Mouse (Mus musculus): ENCODE results near the gene Kif19a. TPM values are rescaled to one million over a fixed set of nuclear protein-coding genes. Genes with fewer than 3 reads are reported as not detected.
A peak's percentile ranks its signal among the peaks of the same experiment; 100 is the strongest.

Gene Kif19a
- polyA plus RNA-seq, 1 experiment from 2014 or later, result not detected

DNA sequence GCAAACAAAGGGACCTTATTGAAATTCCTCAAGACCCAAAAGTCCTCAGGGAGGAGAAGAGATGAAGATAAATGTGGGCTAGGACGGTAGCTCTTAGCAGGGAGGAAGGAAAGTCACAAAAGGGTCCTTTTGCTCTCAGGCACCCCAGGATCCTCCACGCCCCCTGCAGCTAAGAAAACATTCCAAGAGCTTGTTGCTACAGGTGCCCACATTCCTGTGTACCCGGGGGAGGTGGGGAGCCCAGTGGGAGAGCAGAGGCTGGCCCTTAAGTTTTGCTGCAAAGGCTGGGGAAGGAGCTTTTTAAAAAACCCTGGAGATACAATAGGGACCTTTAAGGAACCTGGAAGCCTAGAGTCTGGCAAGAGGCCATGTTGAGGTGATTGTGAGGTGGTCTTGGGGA is 55.3 kb downstream of the Kif19a start:
- WGBS, result 49% methylated on average over 3 of the region's 3 CpGs
- no peaks in the 10 kb centered on the region for H3K9me3 ChIP-seq (ENCODE audit: control insufficient read depth, low read length)
- H3K4me2 ChIP-seq, result no peak overlapping the region
- ATAC-seq (replicated peaks; ENCODE audit: low FRiP score), result no peak
- DNase-seq (ENCODE audit: low spot score), result no peak
- no peak overlapping the region for H3K4me3 ChIP-seq (ENCODE audit: low read depth, low read length)
- no peak overlapping the region for H3K27ac ChIP-seq (ENCODE audit: low read depth, low read length)
- H3K27me3 ChIP-seq (replicated peaks; ENCODE audit: control insufficient read depth, insufficient read depth, low read length), result no peaks in the 10 kb centered on the region
- H3K4me1 ChIP-seq (replicated peaks; ENCODE audit: control insufficient read depth, insufficient read depth, low read length), result no peaks in the 10 kb centered on the region
- H3K36me3 ChIP-seq (ENCODE audit: control insufficient read depth, insufficient read depth, low read length), result no peaks in the 10 kb centered on the region
- H3K9ac ChIP-seq (ENCODE audit: low read depth, low read length), result no peak overlapping the region

DNA sequence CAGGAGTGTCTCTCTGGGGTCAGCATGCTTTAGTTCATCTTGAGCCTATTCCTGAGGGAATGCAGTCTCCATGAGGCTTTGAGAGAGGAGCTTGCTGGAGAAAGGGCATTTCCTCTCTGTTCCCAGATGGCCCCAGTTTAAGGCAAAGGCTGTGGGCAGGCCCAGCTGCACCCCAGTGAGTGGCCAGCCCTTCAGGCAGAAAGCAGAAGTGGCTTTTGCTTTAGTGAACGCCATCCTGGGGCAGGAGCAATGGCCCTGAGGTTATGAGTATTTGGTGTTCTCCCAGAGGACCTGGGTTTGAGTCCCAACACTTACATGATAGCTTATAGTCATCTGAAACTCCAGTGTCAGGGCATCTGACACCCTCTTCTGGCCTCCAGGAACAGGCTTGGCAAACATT is 56.1 kb downstream of the Kif19a start:
- WGBS, result 32% methylated on average over 1 of the region's 1 CpGs
- H3K27ac ChIP-seq (ENCODE audit: low read depth, low read length), result no peak overlapping the region
- ATAC-seq (replicated peaks; ENCODE audit: low FRiP score), result no peak
- no peak for DNase-seq (ENCODE audit: low spot score)
- H3K4me1 ChIP-seq (replicated peaks; ENCODE audit: control insufficient read depth, insufficient read depth, low read length), result peaks cover 3% of the 10 kb centered on the region
- H3K9me3 ChIP-seq (ENCODE audit: control insufficient read depth, low read length), result no peaks in the 10 kb centered on the region
- H3K4me3 ChIP-seq (ENCODE audit: low read depth, low read length), result no peak overlapping the region
- H3K4me2 ChIP-seq, result no peak overlapping the region
- no peak overlapping the region for H3K9ac ChIP-seq (ENCODE audit: low read depth, low read length)
- H3K36me3 ChIP-seq (ENCODE audit: control insufficient read depth, insufficient read depth, low read length), result no peaks in the 10 kb centered on the region
- no peaks in the 10 kb centered on the region for H3K27me3 ChIP-seq (replicated peaks; ENCODE audit: control insufficient read depth, insufficient read depth, low read length)

DNA sequence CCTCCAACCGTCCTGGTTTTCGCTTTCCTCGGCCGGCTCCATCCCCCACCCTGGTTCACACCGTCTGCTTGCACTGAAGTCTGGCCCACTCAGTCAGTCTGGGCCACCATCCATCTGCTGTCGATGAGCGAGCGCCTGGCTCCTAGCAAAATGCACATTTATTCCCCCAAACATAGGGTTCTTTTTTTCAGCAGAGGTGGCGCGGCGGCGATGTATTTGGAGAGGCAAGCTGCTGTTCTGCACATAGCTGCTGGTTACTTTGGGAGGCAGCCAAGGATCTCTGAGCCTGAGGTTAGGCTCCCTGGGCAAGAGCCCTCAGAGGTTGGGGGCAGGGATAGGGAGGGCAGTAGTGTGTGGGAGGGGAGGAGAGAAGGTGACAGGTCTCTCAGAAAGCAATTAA is 57.5 kb downstream of the Kif19a start:
- no peak overlapping the region for H3K27ac ChIP-seq (ENCODE audit: low read depth, low read length)
- no peak overlapping the region for H3K9ac ChIP-seq (ENCODE audit: low read depth, low read length)
- no peaks in the 10 kb centered on the region for H3K27me3 ChIP-seq (replicated peaks; ENCODE audit: control insufficient read depth, insufficient read depth, low read length)
- ATAC-seq (replicated peaks; ENCODE audit: low FRiP score) (no peak), DNase-seq (ENCODE audit: low spot score) (no peak)
- no peak overlapping the region for H3K4me3 ChIP-seq (ENCODE audit: low read depth, low read length)
- WGBS, result 73% methylated on average over 12 of the region's 12 CpGs
- no peaks in the 10 kb centered on the region for H3K9me3 ChIP-seq (ENCODE audit: control insufficient read depth, low read length)
- no peak overlapping the region for H3K4me2 ChIP-seq
- H3K36me3 ChIP-seq (ENCODE audit: control insufficient read depth, insufficient read depth, low read length), result no peaks in the 10 kb centered on the region
- H3K4me1 ChIP-seq (replicated peaks; ENCODE audit: control insufficient read depth, insufficient read depth, low read length), result peaks cover 11% of the 10 kb centered on the region

DNA sequence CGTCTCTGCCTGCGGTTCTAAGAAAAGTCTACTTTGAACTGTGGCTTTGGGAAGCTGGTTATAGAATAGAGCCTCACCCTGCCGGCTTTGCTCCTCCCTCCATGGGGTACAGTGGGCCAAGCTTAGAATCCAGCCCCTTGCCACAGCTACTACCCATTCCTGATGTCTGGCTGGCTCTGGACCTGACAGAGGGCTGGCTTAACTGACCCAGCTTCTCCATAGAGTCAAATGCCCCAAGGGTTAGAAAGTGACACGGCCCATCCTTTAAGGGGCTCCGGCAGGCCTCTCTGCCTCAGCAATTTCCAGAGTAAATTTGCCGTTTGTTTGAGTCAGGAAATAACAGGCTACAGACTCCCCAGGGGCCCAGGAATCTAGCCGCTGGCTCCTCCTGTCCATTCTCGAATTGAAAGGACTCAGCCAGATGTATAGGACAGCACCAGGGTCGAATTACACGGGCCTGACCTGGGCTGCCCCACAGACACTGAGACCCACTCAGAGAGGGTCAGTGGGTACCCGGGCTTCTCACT is 58.1 kb downstream of the Kif19a start:
- no peak overlapping the region for H3K9ac ChIP-seq (ENCODE audit: low read depth, low read length)
- DNase-seq (ENCODE audit: low spot score), result no peak

DNA sequence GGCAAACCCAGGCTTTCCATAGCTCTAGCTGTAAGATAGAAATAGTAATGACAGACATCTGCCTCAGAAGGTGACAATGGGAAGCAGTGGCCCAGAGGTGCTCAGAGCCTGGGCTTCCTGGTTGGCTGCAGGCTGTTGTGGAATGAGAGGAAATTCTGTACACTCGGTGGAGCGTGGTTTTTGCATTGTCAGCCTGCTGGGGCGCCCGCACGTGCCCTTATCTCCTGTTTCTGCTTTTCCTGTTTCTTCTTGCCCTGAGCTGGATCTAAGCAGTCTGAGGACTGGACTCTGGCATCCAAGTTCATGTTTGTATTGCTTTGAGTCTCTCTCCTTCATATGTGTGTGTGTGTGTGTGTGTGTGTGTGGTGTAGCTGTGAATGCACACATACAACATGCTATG is 61.5 kb downstream of the Kif19a start:
- no peaks in the 10 kb centered on the region for H3K27me3 ChIP-seq (replicated peaks; ENCODE audit: control insufficient read depth, insufficient read depth, low read length)
- ATAC-seq (replicated peaks; ENCODE audit: low FRiP score), result peak; percentile 76
- H3K4me2 ChIP-seq, result peak overlapping the region; percentile 20; the same call in 1 of the 2 replicates
- peaks cover 24% of the 10 kb centered on the region for H3K4me1 ChIP-seq (replicated peaks; ENCODE audit: control insufficient read depth, insufficient read depth, low read length)
- H3K27ac ChIP-seq (ENCODE audit: low read depth, low read length), result peak overlapping the region; percentile 78
- H3K36me3 ChIP-seq (ENCODE audit: control insufficient read depth, insufficient read depth, low read length), result no peaks in the 10 kb centered on the region
- H3K9ac ChIP-seq (ENCODE audit: low read depth, low read length), result 0 out of 2 replicates have a peak overlapping the region, but pooled peaks have one; percentile 22
- 17% methylated on average over 5 of the region's 5 CpGs for WGBS
- no peaks in the 10 kb centered on the region for H3K9me3 ChIP-seq (ENCODE audit: control insufficient read depth, low read length)
- DNase-seq (ENCODE audit: low spot score), result no peak
- H3K4me3 ChIP-seq (ENCODE audit: low read depth, low read length), result no peak overlapping the region

More for the DNA sequence above, 58.1 kb downstream of the Kif19a start:
- H3K9me3 ChIP-seq (ENCODE audit: control insufficient read depth, low read length), result no peaks in the 10 kb centered on the region
- H3K27me3 ChIP-seq (replicated peaks; ENCODE audit: control insufficient read depth, insufficient read depth, low read length), result no peaks in the 10 kb centered on the region
- H3K36me3 ChIP-seq (ENCODE audit: control insufficient read depth, insufficient read depth, low read length), result no peaks in the 10 kb centered on the region
- no peak overlapping the region for H3K27ac ChIP-seq (ENCODE audit: low read depth, low read length)
- WGBS, result 38% methylated on average over 11 of the region's 11 CpGs
- no peak overlapping the region for H3K4me2 ChIP-seq
- no peak overlapping the region for H3K4me3 ChIP-seq (ENCODE audit: low read depth, low read length)
- no peak for ATAC-seq (replicated peaks; ENCODE audit: low FRiP score)
- peaks cover 11% of the 10 kb centered on the region for H3K4me1 ChIP-seq (replicated peaks; ENCODE audit: control insufficient read depth, insufficient read depth, low read length)

DNA sequence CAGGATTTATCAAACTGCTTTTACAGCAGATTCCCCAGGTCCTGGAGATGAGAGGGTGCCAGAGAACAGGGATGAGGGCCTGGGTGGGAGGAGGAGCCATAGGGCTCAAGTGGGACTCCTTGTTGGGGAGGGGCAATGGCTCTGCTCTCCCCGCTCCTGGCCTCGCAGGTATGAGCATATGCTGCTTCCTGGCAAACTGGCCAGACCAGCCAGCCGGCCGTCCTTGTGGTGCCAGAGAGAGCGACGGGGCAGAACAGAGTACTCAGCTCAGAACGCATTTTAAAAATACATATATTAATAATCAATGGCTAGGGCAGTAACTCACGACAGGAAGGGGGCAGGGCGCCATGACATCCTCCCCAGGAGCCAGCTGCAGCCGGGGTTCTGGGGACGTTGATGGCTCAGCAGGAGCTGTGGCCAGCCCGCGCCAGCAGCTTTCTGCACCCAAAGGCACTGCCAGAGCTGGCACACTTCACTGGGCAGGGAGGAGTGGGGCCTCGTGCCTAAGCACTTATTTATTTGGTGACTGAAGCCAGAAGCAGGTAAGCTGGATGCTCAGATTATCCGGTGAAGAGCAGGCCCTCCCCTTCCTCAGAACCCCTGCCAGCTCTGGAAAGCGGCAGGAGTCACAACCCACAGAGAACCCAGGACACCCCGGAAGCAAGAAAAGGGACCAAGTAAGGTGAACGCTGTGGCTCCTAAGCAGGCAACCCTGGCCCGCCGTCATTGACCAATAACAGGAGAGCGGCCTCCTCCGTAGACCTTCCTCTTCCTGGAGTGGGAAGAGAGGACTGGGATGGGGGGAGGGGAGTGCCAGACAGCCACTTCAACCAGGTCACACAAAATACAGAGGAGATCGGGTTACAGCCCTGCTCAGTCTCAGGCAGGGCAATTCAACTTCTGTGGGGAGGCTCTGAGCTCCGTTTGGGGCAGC is 64.6 kb downstream of the Kif19a start:
- no peak for DNase-seq (ENCODE audit: low spot score)
- H3K27ac ChIP-seq (ENCODE audit: low read depth, low read length), result peak overlapping the region; percentile 76
- no peaks in the 10 kb centered on the region for H3K27me3 ChIP-seq (replicated peaks; ENCODE audit: control insufficient read depth, insufficient read depth, low read length)
- peak overlapping the region; percentile 35 for H3K4me3 ChIP-seq (ENCODE audit: low read depth, low read length)
- H3K9ac ChIP-seq (ENCODE audit: low read depth, low read length), result peak overlapping the region; percentile 47
- ATAC-seq (replicated peaks; ENCODE audit: low FRiP score), result peak; percentile 72
- H3K4me2 ChIP-seq, result peak overlapping the region; percentile 74
- peaks cover 40% of the 10 kb centered on the region for H3K4me1 ChIP-seq (replicated peaks; ENCODE audit: control insufficient read depth, insufficient read depth, low read length)
- WGBS, result 14% methylated on average over 24 of the region's 24 CpGs
- no peaks in the 10 kb centered on the region for H3K36me3 ChIP-seq (ENCODE audit: control insufficient read depth, insufficient read depth, low read length)
- H3K9me3 ChIP-seq (ENCODE audit: control insufficient read depth, low read length), result no peaks in the 10 kb centered on the region

DNA sequence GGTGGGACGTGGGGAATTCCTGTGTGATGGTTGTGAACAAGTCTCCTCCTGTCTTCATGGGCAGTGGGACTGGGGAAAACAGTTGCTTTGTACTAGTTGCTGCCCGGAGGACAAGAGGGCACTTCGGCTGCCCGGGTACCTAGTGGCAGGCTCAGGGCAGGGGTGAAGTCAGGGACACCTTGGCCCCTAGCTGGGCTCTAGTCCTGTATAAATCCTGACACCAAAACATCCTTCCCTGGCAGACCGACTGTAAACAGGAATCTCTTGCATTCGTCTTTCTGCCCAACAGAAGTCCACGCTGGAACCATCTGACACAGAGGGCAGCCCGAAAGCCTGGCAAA is 65.2 kb downstream of the Kif19a start:
- H3K27ac ChIP-seq (ENCODE audit: low read depth, low read length), result peak overlapping the region; percentile 76

DNA sequence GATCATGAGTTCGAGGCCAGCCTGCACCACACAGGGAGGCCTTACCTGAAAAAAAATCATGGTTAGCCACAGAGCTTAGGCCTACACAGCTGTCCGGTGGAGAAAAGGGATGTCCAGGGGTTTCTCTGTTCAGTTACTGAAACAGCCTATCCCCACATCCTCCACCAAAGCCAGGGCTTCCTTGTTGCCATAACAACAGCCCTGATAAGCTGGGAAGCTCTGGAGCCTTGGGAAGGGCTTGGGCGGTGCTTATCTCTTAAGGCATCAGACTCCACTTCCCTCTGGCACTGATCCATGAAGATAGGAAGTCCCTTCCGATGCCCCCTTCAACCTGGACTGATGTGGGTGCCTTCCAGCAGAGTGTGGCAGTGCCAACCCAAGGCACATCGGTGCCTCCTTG is 68.0 kb downstream of the Kif19a start:
- Histone ChIP-seq H3K4me1 (replicated peaks; ENCODE audit: control insufficient read depth, insufficient read depth, low read length) (peaks cover 38% of the 10 kb centered on the region), H3K27ac (ENCODE audit: low read depth, low read length) (no peak overlapping the region), H3K36me3 (ENCODE audit: control insufficient read depth, insufficient read depth, low read length) (no peaks in the 10 kb centered on the region), H3K4me2 (no peak overlapping the region), H3K9ac (ENCODE audit: low read depth, low read length) (no peak overlapping the region), H3K27me3 (replicated peaks; ENCODE audit: control insufficient read depth, insufficient read depth, low read length) (no peaks in the 10 kb centered on the region), H3K9me3 (ENCODE audit: control insufficient read depth, low read length) (0 out of 2 replicates have a peak, but pooled peaks cover 3% of the 10 kb centered on the region), H3K4me3 (ENCODE audit: low read depth, low read length) (no peak overlapping the region)
- DNase-seq (ENCODE audit: low spot score) (no peak), ATAC-seq (replicated peaks; ENCODE audit: low FRiP score) (no peak)
- WGBS, result 48% methylated on average over 5 of the region's 5 CpGs

More for the DNA sequence above, 65.2 kb downstream of the Kif19a start:
- ATAC-seq (replicated peaks; ENCODE audit: low FRiP score), result peak; percentile 14; the same call in 1 of the 2 replicates
- peak overlapping the region; percentile 74 for H3K4me2 ChIP-seq
- H3K27me3 ChIP-seq (replicated peaks; ENCODE audit: control insufficient read depth, insufficient read depth, low read length), result no peaks in the 10 kb centered on the region
- WGBS, result 42% methylated on average over 8 of the region's 8 CpGs
- no peaks in the 10 kb centered on the region for H3K9me3 ChIP-seq (ENCODE audit: control insufficient read depth, low read length)
- H3K4me3 ChIP-seq (ENCODE audit: low read depth, low read length), result peak overlapping the region; percentile 35; the same call in 1 of the 2 replicates
- peak; percentile 70 for DNase-seq (ENCODE audit: low spot score)
- H3K36me3 ChIP-seq (ENCODE audit: control insufficient read depth, insufficient read depth, low read length), result no peaks in the 10 kb centered on the region
- H3K4me1 ChIP-seq (replicated peaks; ENCODE audit: control insufficient read depth, insufficient read depth, low read length), result peaks cover 40% of the 10 kb centered on the region
- H3K9ac ChIP-seq (ENCODE audit: low read depth, low read length), result peak overlapping the region; percentile 47
